Mouse (Mus musculus): Measurements from ENCODE around the gene Klhl33. TPM values are rescaled to one million over a fixed set of nuclear protein-coding genes. Genes with fewer than 3 reads are reported as not detected.
"Not testable (repeated sequence)": the region's sequence is repeated elsewhere in the genome, so short reads cannot be mapped to it uniquely, and the experiment has no call there.

Klhl33 gene
- polyA plus RNA-seq, 1 experiment, result not detected

- Histone ChIP-seq H3K36me3 (ENCODE audit: control insufficient read depth) (peaks cover 2% of the 10 kb centered on the region; the same call in 1 of the 2 replicates), H3K27me3 (ENCODE audit: control insufficient read depth) (no peaks in the 10 kb centered on the region), H3K4me1 (ENCODE audit: control insufficient read depth) (no peaks in the 10 kb centered on the region), H3K9me3 (ENCODE audit: control insufficient read depth, low read length) (no peaks in the 10 kb centered on the region), H3K4me3 (replicated peaks) (no peak overlapping the region)
- TF ChIP-seq GATA1 (IDR thresholded peaks at IDR 0.05; ENCODE audit: low read length) (no peak), TAL1 (IDR thresholded peaks at IDR 0.05; ENCODE audit: low read length) (no peak)
These were observed 10.8 kb upstream of the Klhl33 start for GRCm38 (mm10) chr14:50908126-50908525.

- not testable (repeated sequence) for H3K4me1 ChIP-seq (ENCODE audit: control insufficient read depth); H3K36me3 ChIP-seq (ENCODE audit: control insufficient read depth); H3K9me3 ChIP-seq (ENCODE audit: control insufficient read depth, low read length); H3K4me3 ChIP-seq (replicated peaks); H3K27me3 ChIP-seq (ENCODE audit: control insufficient read depth)
These were observed 8.0 kb upstream of the Klhl33 start for GRCm38 (mm10) chr14:50905327-50905726.

- TF ChIP-seq TAL1 (IDR thresholded peaks at IDR 0.05; ENCODE audit: low read length), result no peak
- no peak for TF ChIP-seq GATA1 (IDR thresholded peaks at IDR 0.05; ENCODE audit: low read length)
- no peak overlapping the region for H3K4me3 ChIP-seq (replicated peaks)
- H3K9me3 ChIP-seq (ENCODE audit: control insufficient read depth, low read length), result no peaks in the 10 kb centered on the region
- H3K36me3 ChIP-seq (ENCODE audit: control insufficient read depth), result no peaks in the 10 kb centered on the region
- no peaks in the 10 kb centered on the region for H3K4me1 ChIP-seq (ENCODE audit: control insufficient read depth)
- H3K27me3 ChIP-seq (ENCODE audit: control insufficient read depth), result no peaks in the 10 kb centered on the region
These were observed 7.5 kb upstream of the Klhl33 start for GRCm38 (mm10) chr14:50904828-50905129.

- H3K27me3 ChIP-seq (ENCODE audit: control insufficient read depth), result no peaks in the 10 kb centered on the region
- H3K4me3 ChIP-seq (replicated peaks), result no peak overlapping the region
- H3K4me1 ChIP-seq (ENCODE audit: control insufficient read depth), result no peaks in the 10 kb centered on the region
- no peaks in the 10 kb centered on the region for H3K36me3 ChIP-seq (ENCODE audit: control insufficient read depth)
- no peaks in the 10 kb centered on the region for H3K9me3 ChIP-seq (ENCODE audit: control insufficient read depth, low read length)
- TF ChIP-seq GATA1 (IDR thresholded peaks at IDR 0.05; ENCODE audit: low read length), result no peak
- TF ChIP-seq TAL1 (IDR thresholded peaks at IDR 0.05; ENCODE audit: low read length), result no peak
These were observed 6.9 kb upstream of the Klhl33 start for GRCm38 (mm10) chr14:50903973-50904827.

GRCm38 (mm10) chr14:50897992-50898391 lies 685 bp upstream of the Klhl33 start:
- H3K4me3 ChIP-seq (replicated peaks); H3K36me3 ChIP-seq (ENCODE audit: control insufficient read depth); H3K4me1 ChIP-seq (ENCODE audit: control insufficient read depth); H3K9me3 ChIP-seq (ENCODE audit: control insufficient read depth, low read length): not testable (repeated sequence)
- H3K27me3 ChIP-seq (ENCODE audit: control insufficient read depth), result peaks cover 33% of the 10 kb centered on the region

GRCm38 (mm10) chr14:50896747-50897373 lies 447 bp downstream of the Klhl33 start:
- H3K36me3 ChIP-seq (ENCODE audit: control insufficient read depth), result no peaks in the 10 kb centered on the region
- H3K4me1 ChIP-seq (ENCODE audit: control insufficient read depth), result peaks cover 2% of the 10 kb centered on the region
- peak overlapping the region; percentile 43 for H3K4me3 ChIP-seq (replicated peaks)
- peaks cover 33% of the 10 kb centered on the region for H3K27me3 ChIP-seq (ENCODE audit: control insufficient read depth)
- no peaks in the 10 kb centered on the region for H3K9me3 ChIP-seq (ENCODE audit: control insufficient read depth, low read length)
- TF ChIP-seq GATA1 (IDR thresholded peaks at IDR 0.05; ENCODE audit: low read length) (no peak), TAL1 (IDR thresholded peaks at IDR 0.05; ENCODE audit: low read length) (no peak)

- Histone ChIP-seq H3K27me3 (ENCODE audit: control insufficient read depth) (peaks cover 33% of the 10 kb centered on the region), H3K36me3 (ENCODE audit: control insufficient read depth) (no peaks in the 10 kb centered on the region), H3K9me3 (ENCODE audit: control insufficient read depth, low read length) (no peaks in the 10 kb centered on the region), H3K4me1 (ENCODE audit: control insufficient read depth) (peaks cover 2% of the 10 kb centered on the region), H3K4me3 (replicated peaks) (peak overlapping the region; percentile 43)
- no peak for TF ChIP-seq GATA1 (IDR thresholded peaks at IDR 0.05; ENCODE audit: low read length)
- TF ChIP-seq TAL1 (IDR thresholded peaks at IDR 0.05; ENCODE audit: low read length), result no peak
These were observed 1.1 kb downstream of the Klhl33 start for GRCm38 (mm10) chr14:50895985-50896746.

GRCm38 (mm10) chr14:50895407-50895806 lies 1.9 kb downstream of the Klhl33 start:
- no peak for TF ChIP-seq GATA1 (IDR thresholded peaks at IDR 0.05; ENCODE audit: low read length)
- no peak for TF ChIP-seq TAL1 (IDR thresholded peaks at IDR 0.05; ENCODE audit: low read length)
- Histone ChIP-seq H3K36me3 (ENCODE audit: control insufficient read depth) (no peaks in the 10 kb centered on the region), H3K4me1 (ENCODE audit: control insufficient read depth) (peaks cover 2% of the 10 kb centered on the region), H3K4me3 (replicated peaks) (no peak overlapping the region), H3K9me3 (ENCODE audit: control insufficient read depth, low read length) (no peaks in the 10 kb centered on the region), H3K27me3 (ENCODE audit: control insufficient read depth) (peaks cover 33% of the 10 kb centered on the region)

Measured in erythroblast, embryonic 14.5 days (primary cell).